Mouse (Mus musculus): ENCODE data around the gene Kptn.

- TF ChIP-seq CTCF (conservative IDR thresholded peaks at IDR 0.05; ENCODE audit: low read length) = no peak
- TF ChIP-seq POU5F1 (IDR thresholded peaks at IDR 0.05; ENCODE audit: borderline replicate concordance, low read length) = no peak
- TF ChIP-seq NANOG (IDR thresholded peaks at IDR 0.05; ENCODE audit: borderline replicate concordance, low read length) = no peak
These were observed 42.3 kb downstream of the Kptn start for GRCm38 (mm10) chr7:16162036-16162435.

All from E14TG2a.4 (cell line).